Mouse (Mus musculus): ENCODE measurements around the gene Col23a1.
"Not testable (repeated sequence)": the region's sequence is repeated elsewhere in the genome, so short reads cannot be mapped to it uniquely, and the experiment has no call there.

Gene Col23a1

DNA sequence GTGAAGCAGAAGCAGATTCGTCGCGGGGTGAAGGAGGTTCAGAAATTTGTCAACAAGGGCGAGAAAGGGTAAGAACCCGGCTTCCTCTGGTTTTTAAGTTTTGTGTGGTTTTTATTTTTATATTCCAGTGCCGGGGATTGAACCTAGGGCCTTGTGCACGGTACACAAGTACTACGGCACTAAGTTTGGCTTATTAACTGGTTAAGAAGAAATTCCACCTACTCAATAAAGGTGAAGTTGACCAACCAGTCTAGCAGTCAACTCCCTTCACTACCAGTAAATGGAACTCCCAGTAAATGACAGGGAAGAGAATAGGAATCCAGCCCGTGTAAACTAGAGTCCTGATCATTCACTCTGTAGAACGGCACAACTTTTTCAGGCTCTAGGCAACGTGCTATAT lies 330.4 kb downstream of the Col23a1 start:
- no peak for DNase-seq (ENCODE audit: low read depth)

DNA sequence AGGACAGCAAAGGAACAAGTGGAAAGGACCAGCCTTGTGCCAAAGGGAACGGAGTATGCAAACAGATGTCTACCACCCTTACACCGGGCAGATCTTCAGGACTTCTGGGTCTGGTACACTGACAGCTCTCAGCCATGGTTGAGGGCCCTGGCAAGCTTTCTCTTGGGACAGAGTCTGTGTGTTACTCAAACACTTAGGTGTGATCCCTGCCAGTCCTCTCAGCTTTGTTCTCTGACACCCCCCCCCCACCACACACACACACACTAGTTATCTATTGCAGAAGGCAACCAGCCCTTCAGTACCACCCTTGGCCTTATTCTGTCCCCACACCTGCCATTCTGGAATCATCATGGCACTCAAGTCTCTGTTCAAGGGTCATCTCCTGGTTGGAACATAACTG lies 332.1 kb downstream of the Col23a1 start:
- no peak for DNase-seq (ENCODE audit: low read depth)

DNA sequence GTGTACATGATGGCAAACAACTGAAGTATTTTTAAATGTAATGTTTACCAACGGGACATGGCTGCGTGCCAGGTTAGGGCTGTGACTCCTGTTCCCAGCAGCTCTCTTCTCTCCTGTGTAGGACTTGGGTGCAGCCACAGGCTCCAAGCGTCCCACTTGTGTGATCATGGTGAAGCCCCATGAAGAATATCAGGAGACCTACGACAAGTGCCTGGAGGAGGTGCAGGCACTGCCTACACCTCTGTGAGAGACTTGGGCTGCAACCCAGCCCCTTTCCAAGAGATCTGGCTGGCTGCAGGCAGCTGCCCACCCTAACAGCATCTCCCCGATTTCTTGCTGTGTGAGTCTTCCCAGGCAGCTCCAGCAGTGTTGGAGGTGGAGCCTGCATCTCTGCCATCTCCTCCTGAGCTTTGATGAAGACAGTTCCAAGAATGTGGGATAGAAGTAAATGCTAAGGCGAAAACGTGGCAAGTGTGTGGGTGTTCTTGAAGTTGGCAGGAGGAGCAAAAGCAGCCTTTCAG lies 333.3 kb downstream of the Col23a1 start:
- no peak for DNase-seq (ENCODE audit: low read depth)

DNA sequence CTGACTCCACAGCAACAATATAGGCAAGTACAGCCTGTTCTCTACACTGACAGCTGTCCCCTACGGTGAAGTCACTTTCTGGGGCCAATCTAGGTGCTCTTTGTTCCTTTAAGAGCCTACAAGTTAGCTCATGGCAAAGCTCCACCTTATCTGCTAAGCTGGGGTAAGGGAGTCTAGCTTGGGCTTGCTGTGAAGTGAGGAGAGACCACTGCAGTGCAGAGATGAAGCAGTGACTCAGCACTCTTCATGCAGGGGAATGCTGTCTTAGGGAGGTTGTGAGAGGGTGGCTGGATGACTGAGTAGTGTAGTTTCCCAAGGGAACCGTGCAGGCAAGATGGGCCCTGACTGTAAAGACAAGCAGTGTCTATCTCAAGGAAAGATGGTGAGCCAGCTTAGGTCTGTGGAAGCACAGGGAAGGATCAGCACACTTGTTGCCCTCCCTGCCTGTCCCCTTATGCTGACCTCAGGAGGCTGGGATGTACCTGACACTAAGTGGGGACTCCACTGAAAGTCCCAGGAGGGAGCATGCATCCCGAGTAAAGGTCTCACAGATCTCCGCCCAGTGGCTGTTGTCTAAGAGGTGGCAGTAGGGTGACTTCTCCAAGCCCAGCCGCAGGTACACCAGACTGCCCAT lies 335.6 kb downstream of the Col23a1 start:
- DNase-seq (ENCODE audit: low read depth), result no peak

DNA sequence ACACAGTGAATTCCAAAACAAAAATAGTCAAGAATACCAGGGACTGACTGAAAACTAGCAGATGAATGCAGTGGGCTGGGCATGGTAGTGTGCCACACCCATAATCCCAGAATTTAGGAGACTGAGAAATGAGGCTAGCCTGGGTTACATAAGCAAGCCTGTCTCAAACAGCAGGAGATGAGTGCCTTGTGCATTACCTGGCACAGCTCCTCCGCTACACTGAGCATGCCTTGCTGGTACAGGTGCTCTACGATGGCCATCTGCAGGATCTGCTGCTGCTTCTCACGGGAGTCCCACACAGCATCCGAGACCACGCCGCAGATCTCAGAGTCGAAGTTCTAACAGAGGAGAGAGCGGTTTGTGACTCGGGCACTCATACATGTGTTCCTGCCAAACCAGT lies 337.7 kb downstream of the Col23a1 start:
- DNase-seq (ENCODE audit: low read depth), result no peak

DNA sequence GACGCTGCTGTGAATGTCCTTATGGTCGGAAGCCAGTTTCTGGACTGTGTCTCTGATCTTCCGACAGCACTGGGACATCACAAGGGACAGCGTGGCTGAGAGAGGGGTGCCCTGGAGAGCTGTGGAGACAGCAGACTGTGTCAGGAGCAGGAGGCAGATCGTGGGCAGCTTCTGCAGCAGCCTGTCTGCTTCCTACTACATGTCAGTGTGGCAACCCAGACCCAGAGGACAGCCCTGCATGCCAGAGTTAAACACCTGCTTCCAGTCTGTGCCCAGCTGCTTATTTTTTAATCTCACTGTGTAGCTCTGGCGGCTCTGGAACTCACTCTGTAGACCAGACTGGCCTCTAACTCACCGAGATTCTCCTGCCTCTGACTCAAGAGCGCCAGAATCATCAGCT lies 338.2 kb downstream of the Col23a1 start:
- no peak for DNase-seq (ENCODE audit: low read depth)

DNA sequence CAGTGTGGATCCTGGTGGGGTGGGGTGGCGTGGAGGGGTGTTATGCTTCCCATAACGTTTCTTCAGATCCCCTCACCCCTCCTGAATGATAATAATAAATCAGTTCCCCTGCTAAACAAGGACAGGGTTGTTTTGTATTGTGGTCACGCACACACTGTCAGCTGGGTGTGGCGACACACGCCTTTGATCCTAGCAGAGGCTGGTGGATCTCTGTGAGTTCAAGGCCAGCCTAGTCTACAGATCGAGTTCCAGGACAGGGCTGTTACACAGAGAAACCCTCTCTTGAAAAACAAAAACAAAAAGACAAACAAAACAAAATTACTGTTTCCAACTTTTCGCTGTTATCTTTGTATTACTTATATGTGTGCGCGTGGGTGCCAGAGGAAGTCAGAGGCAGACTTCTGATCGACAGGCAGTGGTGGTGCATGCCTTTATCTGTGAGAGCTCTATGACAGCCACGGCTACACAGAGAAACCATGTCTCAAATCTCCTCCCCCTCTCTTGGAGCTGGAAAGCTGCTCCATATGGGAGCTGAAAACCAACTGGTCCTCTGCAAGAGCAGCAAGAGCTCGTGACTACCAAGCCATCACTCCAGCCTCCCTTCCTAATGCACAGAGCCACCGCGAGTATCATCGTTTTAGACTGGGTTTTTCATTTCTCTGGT lies 340.1 kb downstream of the Col23a1 start:
- DNase-seq (ENCODE audit: low read depth), result no peak

DNA sequence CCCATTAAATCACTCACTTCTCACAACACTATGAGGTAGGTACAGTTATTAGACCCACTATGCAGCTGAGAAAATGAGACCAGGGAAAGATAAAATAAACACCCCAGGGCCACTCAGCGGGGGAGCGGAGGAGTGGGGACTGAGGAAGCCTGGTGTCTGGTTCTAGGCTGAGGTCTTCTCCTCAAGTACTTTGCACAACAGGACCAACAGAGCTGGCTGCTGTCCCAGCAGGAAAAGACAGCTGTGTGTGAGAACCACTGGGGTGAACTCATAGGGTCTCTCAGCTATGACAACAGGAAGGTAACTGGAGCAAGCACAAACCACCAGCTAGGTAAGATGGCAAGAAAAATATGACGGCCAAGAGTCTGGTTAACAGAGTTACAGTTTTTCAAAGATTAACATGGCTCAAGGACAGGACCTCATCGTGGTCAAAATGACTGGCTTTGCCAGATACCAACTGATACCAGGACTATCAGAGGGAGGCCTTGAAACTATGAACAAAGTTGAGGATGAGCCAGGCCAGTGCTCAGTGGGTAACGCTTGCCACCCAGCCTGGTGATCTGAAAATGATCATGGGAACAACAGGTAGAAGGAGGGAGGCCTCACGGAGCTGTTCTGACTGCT lies 342.5 kb downstream of the Col23a1 start:
- no peak for DNase-seq (ENCODE audit: low read depth)

DNA sequence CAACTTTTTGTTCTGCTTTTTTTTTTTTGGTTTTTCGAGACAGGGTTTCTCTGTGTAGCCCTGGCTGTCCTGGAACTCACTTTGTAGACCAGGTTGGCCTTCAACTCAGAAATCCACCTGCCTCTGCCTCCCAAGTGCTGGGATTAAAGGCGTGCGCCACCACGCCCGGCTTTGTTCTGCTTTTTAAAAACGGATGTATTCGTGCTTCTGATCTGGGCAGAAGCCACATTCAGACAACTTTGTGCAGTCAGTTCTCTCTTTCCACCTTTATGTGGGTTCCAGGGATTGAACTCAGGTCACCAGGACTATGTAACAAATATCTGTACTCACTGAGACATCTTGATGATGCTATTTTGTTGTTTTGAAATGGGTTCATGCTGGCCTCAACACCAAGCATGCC lies 343.5 kb downstream of the Col23a1 start:
- DNase-seq (ENCODE audit: low read depth), result not testable (repeated sequence)
